Mouse (Mus musculus) ES-CJ7 (cell line): ENCODE data around the gene D330045A20Rik.
"Not testable (repeated sequence)": the region's sequence is repeated elsewhere in the genome, so short reads cannot be mapped to it uniquely, and the experiment has no call there.

Experiments used
- DNase-seq: peaks from one replicate; pipeline ENCODE4 v3.0.0; 2011; ENCODE audit warnings: low read depth, low spot score

Gene D330045A20Rik

GRCm38 (mm10) chrX:139578649-139579278 is 98.6 kb downstream of the D330045A20Rik start:
- no peak for DNase-seq

- no peak for DNase-seq
Measured at GRCm38 (mm10) chrX:139583616-139584015, 103.4 kb downstream of the D330045A20Rik start.

- not testable (repeated sequence) for DNase-seq
Measured at GRCm38 (mm10) chrX:139586676-139587075, 106.5 kb downstream of the D330045A20Rik start.

GRCm38 (mm10) chrX:139596404-139596803 is 116.2 kb downstream of the D330045A20Rik start:
- no peak for DNase-seq
